Mouse (Mus musculus) adrenal gland, postnatal 25 days (tissue): ENCODE results near the gene Nmur1. TPM values are rescaled to one million over a fixed set of nuclear protein-coding genes. Genes with fewer than 3 reads are reported as not detected.

ENCODE experiments used
- DNase-seq: peaks from one replicate; pipeline ENCODE4 v3.0.0; 2021; ENCODE audit warnings: mixed read lengths
- total RNA-seq: library from RNA; stranded (reverse); gene quantifications from 2 replicates; pipeline ENCODE4 v1.2.3, GENCODE M21; 2021

Gene Nmur1
- total RNA-seq, 1 experiment from 2014 or later = not detected

GRCm38 (mm10) chr1:86409476-86409875 lies 16.6 kb downstream of the Nmur1 start:
- no peak for DNase-seq

DNA sequence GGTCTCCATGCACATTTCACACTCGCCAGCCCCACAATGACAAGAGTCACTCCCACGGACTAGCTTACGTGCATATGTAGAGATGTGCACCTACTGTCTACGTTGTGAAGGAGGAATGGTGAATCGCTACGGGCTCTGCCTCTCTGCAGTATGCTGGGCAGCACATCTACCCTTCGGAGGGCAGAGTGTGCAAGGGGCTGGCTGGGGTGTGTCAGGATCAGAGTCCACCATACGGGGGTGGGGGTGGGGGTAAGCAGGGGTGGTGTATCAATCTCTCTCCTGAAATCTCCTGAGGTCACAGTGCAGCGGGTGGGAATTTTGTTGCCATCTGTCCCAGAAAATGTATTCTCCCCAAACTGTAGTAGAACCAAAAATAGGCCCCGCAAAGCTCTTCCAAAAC lies 17.5 kb downstream of the Nmur1 start:
- DNase-seq = no peak

GRCm38 (mm10) chr1:86406914-86407313 lies 19.1 kb downstream of the Nmur1 start:
- DNase-seq = no peak

DNA sequence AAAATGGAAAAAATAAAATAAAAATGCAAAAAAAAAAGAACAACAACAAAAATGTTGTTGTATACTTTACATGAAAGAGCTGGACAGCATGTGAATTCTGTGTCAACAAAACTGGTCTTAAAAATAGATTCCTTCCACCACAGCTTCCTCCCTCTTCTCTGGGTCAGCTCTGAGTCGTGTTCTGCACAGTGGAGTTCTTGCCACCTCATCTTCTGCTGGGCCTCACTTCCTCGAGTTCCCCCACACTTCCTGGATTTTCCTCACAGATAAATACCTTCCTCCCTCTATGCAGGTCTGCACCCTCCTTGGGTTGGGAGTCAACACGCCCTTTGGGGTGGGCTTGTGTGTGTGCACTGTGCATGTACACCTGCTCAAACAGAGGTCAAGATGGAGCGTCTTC lies 19.7 kb downstream of the Nmur1 start:
- DNase-seq = no peak

GRCm38 (mm10) chr1:86404834-86405233 lies 21.2 kb downstream of the Nmur1 start:
- no peak for DNase-seq

DNA sequence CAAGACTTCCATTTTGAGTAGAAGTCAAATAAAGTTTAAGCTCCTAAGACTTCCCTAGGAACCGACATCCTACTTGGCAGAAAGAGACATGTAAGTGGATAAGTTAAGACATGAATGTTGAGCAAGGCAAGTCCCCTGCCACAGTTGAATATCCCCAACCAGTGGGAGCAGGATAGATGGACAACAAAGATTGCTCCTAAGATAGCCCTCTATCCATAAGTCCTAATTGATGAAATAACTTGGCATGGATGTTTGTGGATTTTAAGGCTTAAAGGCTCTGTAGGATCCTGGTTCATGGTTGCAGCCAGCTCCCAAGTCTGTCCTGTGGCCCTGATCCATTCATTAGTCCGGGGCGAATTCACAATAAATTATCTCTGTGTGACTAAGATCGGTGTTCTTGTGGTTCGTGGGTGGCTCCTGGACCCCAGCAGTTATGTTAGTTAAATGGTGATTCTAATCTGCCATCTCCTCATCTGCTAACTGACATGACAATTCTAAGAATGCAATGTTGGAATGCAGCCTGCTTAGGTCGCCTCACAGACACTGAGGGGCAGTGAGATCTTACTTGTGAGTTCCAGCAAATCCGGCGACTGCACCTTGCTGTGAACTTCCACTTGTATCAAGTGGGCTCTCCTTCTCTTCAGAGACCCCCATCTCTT lies 25.8 kb downstream of the Nmur1 start:
- DNase-seq = no peak

- no peak for DNase-seq
Measured at GRCm38 (mm10) chr1:86399322-86399721, 26.7 kb downstream of the Nmur1 start.

- DNase-seq = no peak
Measured at GRCm38 (mm10) chr1:86398222-86398621, 27.8 kb downstream of the Nmur1 start.

DNA sequence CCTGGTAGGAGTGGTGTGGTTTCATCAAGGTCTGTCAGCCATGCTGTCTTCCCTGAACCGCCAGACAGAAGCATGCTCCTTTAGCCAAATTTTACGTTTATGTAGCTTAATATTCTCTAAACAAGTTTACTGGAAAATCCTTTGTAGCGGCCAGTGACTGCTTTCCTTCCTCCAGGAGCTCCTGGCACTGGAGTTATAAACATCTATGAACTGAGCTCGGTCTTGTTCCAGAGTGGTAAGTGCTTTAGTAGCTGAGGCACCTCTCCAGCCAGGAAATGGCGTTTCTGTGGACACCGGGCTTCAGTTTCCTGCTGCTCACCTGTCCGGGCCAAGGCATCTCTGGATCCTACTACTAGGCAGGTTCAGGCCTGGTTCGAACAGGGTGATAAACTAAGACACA lies 28.4 kb downstream of the Nmur1 start:
- DNase-seq = no peak

DNA sequence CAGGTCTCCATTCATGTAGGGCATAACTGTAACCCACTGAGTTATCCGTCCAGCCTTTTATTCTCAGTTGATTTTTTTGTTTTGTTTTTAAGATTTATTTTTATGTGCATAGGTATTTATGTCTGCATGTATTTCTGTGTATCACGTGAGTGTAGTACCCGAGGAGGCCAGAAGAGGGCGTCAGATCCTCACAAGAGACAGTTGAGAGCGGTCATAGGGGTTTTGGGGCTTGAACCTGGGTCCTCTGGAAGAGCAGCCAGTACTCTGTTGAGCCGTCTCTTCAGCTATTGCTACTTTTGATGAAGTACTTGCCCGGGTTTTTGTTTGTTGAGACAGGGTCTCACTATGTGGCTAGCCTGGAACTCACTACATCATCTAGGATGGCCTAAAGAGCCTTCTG lies 30.1 kb downstream of the Nmur1 start:
- DNase-seq = no peak

DNA sequence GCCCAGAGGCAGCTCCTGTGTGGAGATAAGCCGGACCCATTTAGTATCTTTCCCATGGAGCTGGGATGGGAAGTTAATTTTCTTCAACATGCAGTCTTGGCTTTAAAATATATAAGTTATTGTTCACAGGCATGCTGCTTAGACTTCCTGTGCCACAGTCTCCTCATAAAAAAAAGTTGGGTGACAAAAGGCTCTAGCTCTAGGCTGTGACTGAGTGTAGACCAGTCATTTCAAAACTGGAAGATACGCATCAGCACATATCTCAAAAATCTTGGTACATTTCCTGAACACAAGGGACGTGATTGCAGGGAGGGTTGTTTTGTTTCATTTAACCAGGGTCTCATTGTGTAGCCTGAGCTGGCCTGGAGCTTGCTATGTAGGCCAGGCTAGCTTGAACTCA lies 31.8 kb downstream of the Nmur1 start:
- DNase-seq = no peak

DNA sequence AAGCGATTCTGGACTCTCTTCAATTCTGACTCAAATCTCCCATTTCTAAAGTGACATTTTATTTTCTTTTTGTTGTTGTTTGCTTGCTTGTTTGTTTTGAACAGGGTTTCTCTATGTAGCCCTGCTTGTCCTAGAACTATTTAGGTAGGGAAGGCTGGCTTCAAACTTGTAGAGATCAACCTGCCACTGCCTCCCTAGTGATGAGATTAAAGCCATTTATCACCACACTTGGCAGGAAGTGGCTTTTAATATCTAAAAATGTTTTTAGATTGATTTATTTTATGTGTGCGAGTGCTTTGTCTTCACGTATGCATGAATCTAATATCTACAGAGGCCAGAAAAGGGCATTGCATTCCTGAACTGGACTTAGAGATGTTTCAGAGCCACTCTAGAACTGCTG lies 32.8 kb downstream of the Nmur1 start:
- no peak for DNase-seq

GRCm38 (mm10) chr1:86391425-86391824 lies 34.6 kb downstream of the Nmur1 start:
- peak; percentile 21 for DNase-seq

GRCm38 (mm10) chr1:86389230-86389629 lies 36.8 kb downstream of the Nmur1 start:
- peak; percentile 71 for DNase-seq

- DNase-seq = peak; percentile 76
Measured at GRCm38 (mm10) chr1:86381027-86381426, 45.0 kb downstream of the Nmur1 start.

GRCm38 (mm10) chr1:86379161-86379569 lies 46.9 kb downstream of the Nmur1 start:
- DNase-seq = no peak

- DNase-seq = no peak
Measured at GRCm38 (mm10) chr1:86378662-86379061, 47.4 kb downstream of the Nmur1 start.

- DNase-seq = peak; percentile 22
Measured at GRCm38 (mm10) chr1:86376354-86376753, 49.7 kb downstream of the Nmur1 start.

- DNase-seq = peak; percentile 67
Measured at GRCm38 (mm10) chr1:86371997-86372396, 54.0 kb downstream of the Nmur1 start.

GRCm38 (mm10) chr1:86368086-86368485 lies 57.9 kb downstream of the Nmur1 start:
- DNase-seq = no peak

- DNase-seq = no peak
Measured at GRCm38 (mm10) chr1:86363671-86364070, 62.4 kb downstream of the Nmur1 start.

DNA sequence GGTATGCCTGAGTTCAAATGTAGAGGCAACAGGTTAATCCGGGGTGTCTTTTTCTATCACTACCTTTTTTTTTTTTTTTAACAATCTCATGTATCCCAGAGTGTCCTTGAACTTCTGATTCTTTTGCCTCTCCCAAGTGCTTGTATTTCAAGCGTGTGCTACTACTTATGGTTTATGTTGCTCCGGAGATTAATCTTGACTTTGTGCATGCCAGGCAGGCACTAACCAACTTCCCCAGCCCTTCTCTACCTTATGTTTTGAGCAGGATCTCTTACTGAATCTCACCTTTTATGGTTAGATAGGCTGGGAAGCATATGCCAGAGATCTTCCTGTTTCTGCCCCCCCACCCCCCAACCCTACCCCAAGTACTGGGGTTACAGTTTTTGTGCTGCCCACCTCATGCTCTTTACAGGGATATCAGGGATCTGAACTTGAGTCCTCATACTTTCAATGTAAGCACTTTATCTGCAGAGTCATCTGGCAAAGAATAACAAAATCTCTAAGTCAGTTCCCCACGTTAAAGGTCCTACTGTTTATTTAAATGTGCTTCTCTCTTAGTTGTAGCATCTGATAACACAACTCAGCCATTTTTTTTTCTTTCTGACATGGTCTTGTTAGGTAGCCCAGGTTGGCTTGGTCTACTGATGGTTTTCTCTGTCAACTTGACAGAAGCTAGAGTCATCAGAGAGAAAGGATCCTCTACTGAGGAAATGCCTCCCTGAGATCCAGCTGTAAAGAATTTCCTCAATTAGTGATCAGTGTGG lies 64.0 kb downstream of the Nmur1 start:
- no peak for DNase-seq

GRCm38 (mm10) chr1:86360441-86360840 lies 65.6 kb downstream of the Nmur1 start:
- no peak for DNase-seq

- DNase-seq = no peak
Measured at GRCm38 (mm10) chr1:86359798-86360179, 66.2 kb downstream of the Nmur1 start.
